Mouse (Mus musculus): Measurements from ENCODE around the gene Btnl1. TPM values are rescaled to one million over a fixed set of nuclear protein-coding genes. Genes with fewer than 3 reads are reported as not detected.

The Btnl1 gene
- polyA plus RNA-seq, 1 experiment from 2014 or later = not detected

DNA sequence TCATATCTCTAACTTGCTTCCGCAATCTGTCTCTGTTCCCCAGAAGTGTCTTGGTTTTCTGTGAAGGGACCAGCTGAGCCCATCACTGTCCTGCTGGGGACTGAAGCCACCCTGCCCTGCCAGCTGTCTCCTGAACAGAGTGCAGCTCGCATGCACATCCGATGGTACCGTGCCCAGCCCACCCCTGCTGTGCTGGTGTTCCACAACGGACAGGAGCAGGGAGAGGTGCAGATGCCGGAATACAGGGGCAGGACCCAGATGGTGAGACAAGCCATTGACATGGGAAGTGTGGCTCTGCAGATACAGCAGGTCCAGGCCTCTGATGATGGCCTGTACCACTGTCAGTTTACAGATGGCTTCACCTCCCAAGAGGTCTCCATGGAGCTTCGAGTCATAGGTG, 2.5 kb downstream of the Btnl1 start:
- DNase-seq (ENCODE audit: low spot score) (no peak), ATAC-seq (replicated peaks; ENCODE audit: low FRiP score, low read depth) (no peak)
- Histone ChIP-seq H3K27ac (no peak overlapping the region), H3K4me3 (replicated peaks; ENCODE audit: low read depth, low read length) (no peak overlapping the region), H3K36me3 (ENCODE audit: insufficient read depth, low read length) (no peaks in the 10 kb centered on the region), H3K27me3 (ENCODE audit: insufficient read depth, low read length) (no peaks in the 10 kb centered on the region), H3K9me3 (replicated peaks; ENCODE audit: low read length) (no peaks in the 10 kb centered on the region), H3K4me1 (replicated peaks; ENCODE audit: insufficient read depth, low read length) (no peaks in the 10 kb centered on the region), H3K4me2 (ENCODE audit: low read length) (no peak overlapping the region), H3K9ac (ENCODE audit: low read depth, low read length) (no peak overlapping the region)
- 82% methylated on average over 7 of the region's 7 CpGs for WGBS
- no peak for TF ChIP-seq CTCF (IDR thresholded peaks at IDR 0.05; ENCODE audit: low read depth)

DNA sequence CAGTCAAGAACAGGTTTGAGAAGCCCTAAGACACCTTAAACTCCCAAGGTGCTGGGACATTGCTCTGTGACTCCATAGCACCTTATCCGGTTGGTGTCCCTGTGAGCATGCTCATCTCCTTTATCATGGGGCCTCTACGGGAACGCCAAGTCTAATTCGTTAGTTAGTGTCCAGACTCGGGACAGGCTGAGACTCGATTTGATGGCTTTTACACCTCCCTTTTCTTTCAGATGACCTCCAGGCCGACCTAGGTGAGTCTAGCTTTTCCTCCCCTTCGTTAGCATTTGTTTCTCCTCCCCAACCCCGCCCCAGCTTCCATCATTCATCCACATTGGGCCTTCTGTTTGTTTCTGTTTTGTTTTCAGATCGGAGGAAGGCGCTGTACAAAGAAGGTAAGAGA, 4.9 kb downstream of the Btnl1 start:
- DNase-seq (ENCODE audit: low spot score) (no peak), ATAC-seq (replicated peaks; ENCODE audit: low FRiP score, low read depth) (no peak)
- H3K4me1 ChIP-seq (replicated peaks; ENCODE audit: insufficient read depth, low read length) = no peaks in the 10 kb centered on the region
- no peak overlapping the region for H3K9ac ChIP-seq (ENCODE audit: low read depth, low read length)
- no peaks in the 10 kb centered on the region for H3K36me3 ChIP-seq (ENCODE audit: insufficient read depth, low read length)
- WGBS = 48% methylated on average over 11 of the region's 11 CpGs
- no peaks in the 10 kb centered on the region for H3K9me3 ChIP-seq (replicated peaks; ENCODE audit: low read length)
- TF ChIP-seq CTCF (IDR thresholded peaks at IDR 0.05; ENCODE audit: low read depth) = no peak
- no peaks in the 10 kb centered on the region for H3K27me3 ChIP-seq (ENCODE audit: insufficient read depth, low read length)
- H3K4me3 ChIP-seq (replicated peaks; ENCODE audit: low read depth, low read length) = no peak overlapping the region
- no peak overlapping the region for H3K4me2 ChIP-seq (ENCODE audit: low read length)
- no peak overlapping the region for H3K27ac ChIP-seq

- no peak overlapping the region for H3K27ac ChIP-seq
- DNase-seq (ENCODE audit: low spot score) = no peak
- no peaks in the 10 kb centered on the region for H3K27me3 ChIP-seq (ENCODE audit: insufficient read depth, low read length)
- WGBS = 75% methylated on average over 7 of the region's 7 CpGs
- no peaks in the 10 kb centered on the region for H3K36me3 ChIP-seq (ENCODE audit: insufficient read depth, low read length)
- peak; percentile 47 for TF ChIP-seq CTCF (IDR thresholded peaks at IDR 0.05; ENCODE audit: low read depth)
- no peaks in the 10 kb centered on the region for H3K9me3 ChIP-seq (replicated peaks; ENCODE audit: low read length)
- no peaks in the 10 kb centered on the region for H3K4me1 ChIP-seq (replicated peaks; ENCODE audit: insufficient read depth, low read length)
- no peak for ATAC-seq (replicated peaks; ENCODE audit: low FRiP score, low read depth)
- no peak overlapping the region for H3K4me3 ChIP-seq (replicated peaks; ENCODE audit: low read depth, low read length)
- no peak overlapping the region for H3K9ac ChIP-seq (ENCODE audit: low read depth, low read length)
- no peak overlapping the region for H3K4me2 ChIP-seq (ENCODE audit: low read length)
These were observed 6.3 kb downstream of the Btnl1 start for GRCm38 (mm10) chr17:34383212-34383611.

GRCm38 (mm10) chr17:34384699-34385098, 7.8 kb downstream of the Btnl1 start:
- TF ChIP-seq CTCF (IDR thresholded peaks at IDR 0.05; ENCODE audit: low read depth) = no peak
- no peaks in the 10 kb centered on the region for H3K27me3 ChIP-seq (ENCODE audit: insufficient read depth, low read length)
- no peak for DNase-seq (ENCODE audit: low spot score)
- no peak overlapping the region for H3K4me2 ChIP-seq (ENCODE audit: low read length)
- no peak overlapping the region for H3K4me3 ChIP-seq (replicated peaks; ENCODE audit: low read depth, low read length)
- ATAC-seq (replicated peaks; ENCODE audit: low FRiP score, low read depth) = no peak
- no peaks in the 10 kb centered on the region for H3K4me1 ChIP-seq (replicated peaks; ENCODE audit: insufficient read depth, low read length)
- H3K9ac ChIP-seq (ENCODE audit: low read depth, low read length) = no peak overlapping the region
- no peak overlapping the region for H3K27ac ChIP-seq
- 55% methylated on average over 3 of the region's 3 CpGs for WGBS
- no peaks in the 10 kb centered on the region for H3K9me3 ChIP-seq (replicated peaks; ENCODE audit: low read length)
- no peaks in the 10 kb centered on the region for H3K36me3 ChIP-seq (ENCODE audit: insufficient read depth, low read length)

DNA sequence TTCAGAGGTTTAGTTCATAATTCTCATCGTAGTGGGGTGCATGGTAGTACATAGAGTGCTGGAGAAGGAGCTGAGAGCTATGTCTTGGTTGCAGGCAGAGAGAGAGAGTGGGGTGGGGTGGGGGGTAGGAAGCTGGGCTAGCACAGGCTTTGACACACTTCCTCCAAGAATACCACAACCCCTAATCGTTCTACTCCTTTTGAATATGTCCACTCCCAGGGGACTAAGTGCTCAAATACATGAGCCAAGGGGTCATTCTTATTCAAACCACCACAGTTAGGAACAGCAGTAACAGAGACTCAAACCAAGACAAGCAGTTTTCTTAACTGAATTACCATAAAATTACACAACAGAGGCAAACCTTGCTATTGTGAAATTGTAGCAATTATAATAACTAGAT, 9.7 kb downstream of the Btnl1 start:
- ATAC-seq (replicated peaks; ENCODE audit: low FRiP score, low read depth) (no peak), DNase-seq (ENCODE audit: low spot score) (no peak)
- H3K4me1 ChIP-seq (replicated peaks; ENCODE audit: insufficient read depth, low read length) = peaks cover 2% of the 10 kb centered on the region; the same call in 1 of the 2 replicates
- H3K27ac ChIP-seq = no peak overlapping the region
- no peaks in the 10 kb centered on the region for H3K27me3 ChIP-seq (ENCODE audit: insufficient read depth, low read length)
- no peak overlapping the region for H3K4me2 ChIP-seq (ENCODE audit: low read length)
- no peak overlapping the region for H3K4me3 ChIP-seq (replicated peaks; ENCODE audit: low read depth, low read length)
- H3K9me3 ChIP-seq (replicated peaks; ENCODE audit: low read length) = no peaks in the 10 kb centered on the region
- WGBS = 82% methylated on average over 2 of the region's 2 CpGs
- no peaks in the 10 kb centered on the region for H3K36me3 ChIP-seq (ENCODE audit: insufficient read depth, low read length)
- TF ChIP-seq CTCF (IDR thresholded peaks at IDR 0.05; ENCODE audit: low read depth) = no peak
- no peak overlapping the region for H3K9ac ChIP-seq (ENCODE audit: low read depth, low read length)

- TF ChIP-seq CTCF (IDR thresholded peaks at IDR 0.05; ENCODE audit: low read depth) = peak; percentile 80
- ATAC-seq (replicated peaks; ENCODE audit: low FRiP score, low read depth) = no peak
These were observed 11.6 kb downstream of the Btnl1 start for GRCm38 (mm10) chr17:34388513-34388912.

GRCm38 (mm10) chr17:34391507-34391906, 14.6 kb downstream of the Btnl1 start:
- DNase-seq (ENCODE audit: low spot score) = no peak
- Histone ChIP-seq H3K36me3 (ENCODE audit: insufficient read depth, low read length) (no peaks in the 10 kb centered on the region), H3K4me1 (replicated peaks; ENCODE audit: insufficient read depth, low read length) (peaks cover 5% of the 10 kb centered on the region; the same call in 1 of the 2 replicates), H3K4me2 (ENCODE audit: low read length) (no peak overlapping the region), H3K9me3 (replicated peaks; ENCODE audit: low read length) (no peaks in the 10 kb centered on the region), H3K27me3 (ENCODE audit: insufficient read depth, low read length) (no peaks in the 10 kb centered on the region), H3K27ac (no peak overlapping the region), H3K4me3 (replicated peaks; ENCODE audit: low read depth, low read length) (no peak overlapping the region), H3K9ac (ENCODE audit: low read depth, low read length) (no peak overlapping the region)
- WGBS = 71% methylated on average over 7 of the region's 7 CpGs
- no peak for TF ChIP-seq CTCF (IDR thresholded peaks at IDR 0.05; ENCODE audit: low read depth)
- no peak for ATAC-seq (replicated peaks; ENCODE audit: low FRiP score, low read depth)

More at GRCm38 (mm10) chr17:34388513-34388912, 11.6 kb downstream of the Btnl1 start:
- no peaks in the 10 kb centered on the region for H3K27me3 ChIP-seq (ENCODE audit: insufficient read depth, low read length)
- no peaks in the 10 kb centered on the region for H3K9me3 ChIP-seq (replicated peaks; ENCODE audit: low read length)
- H3K9ac ChIP-seq (ENCODE audit: low read depth, low read length) = no peak overlapping the region
- DNase-seq (ENCODE audit: low spot score) = peak; percentile 65
- peaks cover 5% of the 10 kb centered on the region; the same call in 1 of the 2 replicates for H3K4me1 ChIP-seq (replicated peaks; ENCODE audit: insufficient read depth, low read length)
- H3K36me3 ChIP-seq (ENCODE audit: insufficient read depth, low read length) = no peaks in the 10 kb centered on the region
- WGBS = 33% methylated on average over 4 of the region's 4 CpGs
- H3K27ac ChIP-seq = no peak overlapping the region
- H3K4me3 ChIP-seq (replicated peaks; ENCODE audit: low read depth, low read length) = no peak overlapping the region
- H3K4me2 ChIP-seq (ENCODE audit: low read length) = no peak overlapping the region

Measured in kidney, postnatal 0 days (tissue).